Mouse (Mus musculus): ENCODE measurements around the gene Fnd3c2.
"Not testable (repeated sequence)": the region's sequence is repeated elsewhere in the genome, so short reads cannot be mapped to it uniquely, and the experiment has no call there.

Gene Fnd3c2

GRCm38 (mm10) chrX:106255276-106255675, at the start of gene Fnd3c2:
TSS of gene Fnd3c2 (minus strand) at chrX:106255376.
- in situ Hi-C loops (cut with MboI; ENCODE audit: low sequenced_read_pairs): no loop called here

DNA sequence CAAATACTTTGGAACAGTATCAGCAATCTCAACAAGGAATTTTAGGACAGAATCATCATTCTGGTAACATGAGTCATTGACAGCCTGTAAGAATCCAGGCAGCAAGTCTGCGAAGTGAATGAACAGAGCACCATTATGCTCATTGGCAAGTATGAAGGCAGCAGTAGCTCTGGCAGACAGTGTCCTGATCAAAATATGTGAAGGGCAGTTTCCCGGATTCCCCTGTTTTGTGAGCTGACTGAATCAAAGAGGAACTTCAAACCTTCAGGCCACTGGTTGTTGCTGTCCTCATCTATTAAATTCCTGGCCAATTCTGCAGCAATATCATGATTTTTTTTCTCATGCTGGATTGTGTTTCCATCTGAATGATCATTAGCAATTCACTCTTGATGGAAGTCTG, 29.3 kb upstream of the Fnd3c2 start:
- in situ Hi-C loops (cut with MboI; ENCODE audit: low sequenced_read_pairs): no loop called here

DNA sequence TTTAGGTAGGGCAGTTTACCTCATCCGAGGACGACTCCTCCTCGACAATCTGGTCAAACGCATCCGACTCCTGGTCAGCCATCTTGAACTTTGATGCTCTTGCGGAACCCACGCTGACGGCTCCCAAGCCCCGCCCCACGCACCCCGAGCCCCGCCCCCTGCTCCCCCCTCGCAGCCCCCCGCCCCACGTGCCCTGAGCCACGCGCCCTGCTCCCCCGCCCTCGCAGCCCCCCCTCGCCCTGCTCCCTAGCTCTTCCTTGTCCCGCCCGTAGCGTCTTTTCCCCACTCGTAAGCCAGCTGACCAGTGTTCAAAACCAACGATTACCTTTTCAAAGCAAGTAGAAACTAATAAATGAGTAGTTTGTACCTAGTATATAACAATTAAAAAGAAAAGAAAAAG, 34.1 kb downstream of the Fnd3c2 start, which contains the start of gene Taf9b:
Gene Taf9b (minus strand): TSS at position 101 of the 400 bp plus-strand sequence.
- in situ Hi-C loops (cut with MboI; ENCODE audit: low sequenced_read_pairs): no loop called here

DNA sequence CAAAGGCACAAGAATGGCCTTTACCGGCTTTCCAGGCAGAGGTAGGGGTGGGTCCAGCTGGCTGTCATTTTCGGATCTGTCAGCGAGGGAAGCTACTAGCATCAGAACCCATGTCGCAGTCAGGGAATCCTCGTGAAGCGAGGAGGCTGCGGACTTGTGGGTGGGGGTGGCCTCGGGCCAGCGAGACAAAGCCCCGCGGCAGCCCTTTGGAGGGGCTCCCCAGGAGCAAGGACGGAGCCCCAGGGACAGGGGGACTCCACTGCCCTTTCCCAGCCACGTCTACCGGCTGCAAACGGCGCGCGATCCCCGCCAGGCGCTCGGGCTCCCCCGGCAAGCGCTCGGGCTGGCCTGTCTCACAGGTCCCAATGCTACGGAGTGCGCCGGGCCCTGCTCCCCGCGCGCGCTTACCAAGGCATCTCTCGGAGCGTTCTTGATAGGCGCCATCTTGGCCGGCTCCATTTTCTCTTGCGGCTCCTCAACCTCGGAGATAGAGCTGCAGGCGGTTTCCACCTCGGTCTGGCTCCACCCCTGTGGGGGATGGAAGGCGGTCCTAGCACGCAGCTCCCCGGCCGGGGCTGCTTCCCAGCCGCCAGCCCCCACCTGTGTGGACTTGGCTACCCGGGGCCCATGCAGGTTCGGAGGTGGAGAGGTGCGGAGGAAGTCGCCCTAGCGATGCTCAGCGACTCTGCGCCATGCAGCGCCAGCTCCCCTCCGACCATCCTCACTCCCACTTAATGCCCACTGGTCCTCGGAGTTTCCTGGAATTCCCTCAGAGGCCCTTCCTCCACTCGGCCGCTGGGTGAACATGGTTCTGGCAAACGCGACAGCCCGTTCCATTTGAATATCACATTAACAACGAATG, 35.8 kb downstream of the Fnd3c2 start:
- in situ Hi-C loops (cut with MboI; ENCODE audit: low sequenced_read_pairs): no loop called here

GRCm38 (mm10) chrX:106209100-106209499, 46.1 kb downstream of the Fnd3c2 start:
- in situ Hi-C loops (cut with MboI; ENCODE audit: low sequenced_read_pairs): no loop called here

- in situ Hi-C loops (cut with MboI; ENCODE audit: low sequenced_read_pairs): no loop called here
Measured at GRCm38 (mm10) chrX:106198904-106199303, 56.3 kb downstream of the Fnd3c2 start.

- in situ Hi-C loops (cut with MboI; ENCODE audit: low sequenced_read_pairs): no loop called here
Measured at GRCm38 (mm10) chrX:106197308-106197707, 57.9 kb downstream of the Fnd3c2 start.

DNA sequence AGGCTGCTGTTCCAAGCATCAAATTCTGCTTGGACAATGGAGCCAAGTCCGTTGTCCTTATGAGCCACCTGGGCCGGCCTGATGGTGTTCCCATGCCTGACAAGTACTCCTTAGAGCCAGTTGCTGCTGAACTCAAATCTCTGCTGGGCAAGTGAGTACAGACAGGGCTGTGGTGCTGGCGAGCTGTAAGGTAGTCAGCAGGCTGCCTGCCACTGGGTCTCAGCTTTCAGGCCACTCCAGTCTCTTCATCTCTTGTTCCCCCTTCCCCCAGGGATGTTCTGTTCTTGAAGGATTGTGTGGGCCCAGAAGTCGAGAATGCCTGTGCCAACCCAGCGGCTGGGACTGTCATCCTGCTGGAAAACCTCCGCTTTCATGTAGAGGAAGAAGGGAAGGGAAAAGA, 60.8 kb downstream of the Fnd3c2 start:
- in situ Hi-C loops (cut with MboI; ENCODE audit: low sequenced_read_pairs): not testable (repeated sequence)

DNA sequence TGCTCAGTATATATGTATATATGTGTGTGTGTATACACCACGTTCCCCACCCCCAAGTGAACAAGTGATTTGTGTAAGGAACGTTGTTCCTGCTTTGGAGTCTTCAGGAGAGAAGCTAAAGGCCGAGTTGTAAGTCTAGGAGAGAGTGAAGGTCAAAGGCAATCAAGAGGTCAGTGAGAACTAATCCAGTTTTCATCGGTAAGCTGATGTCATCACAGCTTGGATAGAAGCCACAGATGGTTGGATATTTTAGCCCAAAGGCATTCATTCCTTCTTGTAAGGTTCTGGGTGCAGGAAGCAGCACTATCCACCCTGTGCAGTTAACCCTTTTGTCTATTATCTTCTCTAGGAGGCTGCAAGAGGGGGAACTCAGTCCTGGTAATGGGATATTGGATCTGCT, 65.1 kb downstream of the Fnd3c2 start:
- in situ Hi-C loops (cut with MboI; ENCODE audit: low sequenced_read_pairs): no loop called here

DNA sequence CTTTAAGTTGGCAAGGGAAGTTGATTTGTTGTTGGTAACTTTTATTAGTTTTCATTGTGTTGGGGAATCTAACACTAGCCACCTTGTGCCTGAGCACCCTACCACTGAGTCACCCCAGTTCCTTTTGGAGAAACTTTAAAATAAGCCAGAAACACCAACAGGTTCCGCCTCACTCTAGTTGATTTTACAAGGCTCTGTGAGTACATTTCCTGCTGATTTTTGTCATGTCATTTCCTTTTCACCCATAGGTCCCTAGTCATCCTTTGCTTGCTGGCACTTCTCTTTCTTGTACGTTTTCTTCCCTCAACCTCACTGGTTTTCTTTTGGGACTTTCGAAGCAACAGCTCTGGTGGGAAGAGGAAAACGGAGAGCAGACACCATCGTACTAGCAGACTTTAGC, 65.8 kb downstream of the Fnd3c2 start:
- in situ Hi-C loops (cut with MboI; ENCODE audit: low sequenced_read_pairs): no loop called here

DNA sequence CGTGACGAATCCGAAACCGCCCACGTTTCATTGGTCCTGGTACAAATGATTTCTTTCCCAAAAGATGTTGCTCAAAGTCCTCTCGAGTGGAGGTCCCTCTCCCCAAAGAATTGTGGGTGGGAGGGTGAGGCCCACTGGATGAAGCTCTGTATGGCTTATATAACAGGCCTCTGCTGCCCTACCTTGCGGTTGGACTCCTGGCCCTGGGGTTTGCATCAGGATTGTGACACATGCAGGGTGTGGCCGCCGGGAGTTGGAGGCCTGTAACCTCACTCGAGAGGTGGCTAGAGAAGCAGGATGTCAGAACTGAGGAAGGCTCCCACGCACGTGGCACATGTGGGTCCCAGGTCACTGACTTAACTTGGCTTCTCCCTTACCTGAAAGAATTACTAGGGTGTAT, 67.4 kb downstream of the Fnd3c2 start:
- in situ Hi-C loops (cut with MboI; ENCODE audit: low sequenced_read_pairs): no loop called here

- in situ Hi-C loops (cut with MboI; ENCODE audit: low sequenced_read_pairs): no loop called here
Measured at GRCm38 (mm10) chrX:106186713-106187649, 68.2 kb downstream of the Fnd3c2 start, which contains the start of gene Pgk1. TSS of gene Pgk1 (plus strand) at chrX:106187100.

- in situ Hi-C loops (cut with MboI; ENCODE audit: low sequenced_read_pairs): no loop called here
Measured at GRCm38 (mm10) chrX:106185706-106186105, 69.5 kb downstream of the Fnd3c2 start.

Measured in CH12F3 (cell line).